Mouse (Mus musculus) heart, embryonic 13.5 days (tissue): Measurements from ENCODE around the gene Golph3. TPM values are rescaled to one million over a fixed set of nuclear protein-coding genes. Genes with fewer than 3 reads are reported as not detected.
"Not testable (repeated sequence)": the region's sequence is repeated elsewhere in the genome, so short reads cannot be mapped to it uniquely, and the experiment has no call there.

Source experiments
- ATAC-seq: fragments of 200-750 bp; cut with Nextera tagmentation; 2 replicates; pipeline ENCODE4 v1.8.0; 2017; ENCODE audit warnings: moderate TSS enrichment; ENCODE audit not compliant: insufficient number of reproducible peaks, low FRiP score, low TSS enrichment; ENCODE audit errors: extremely low read depth
- H3K27ac ChIP-seq: fragments of 300-500 bp; sonication (generic); replicated peaks from 2 replicates; pipeline ENCODE4 v1.5.1; 2015; ENCODE audit warnings: moderate library complexity, mild to moderate bottlenecking, inconsistent platforms
- H3K27me3 ChIP-seq: fragments of 300-500 bp; sonication (generic); replicated peaks from 2 replicates; pipeline ENCODE4 v1.6.1; 2015; ENCODE audit warnings: mild to moderate bottlenecking, inconsistent platforms
- H3K36me3 ChIP-seq: fragments of 300-500 bp; sonication (generic); 2 replicates; pipeline ENCODE4 v1.6.1; 2015; ENCODE audit warnings: mild to moderate bottlenecking, inconsistent platforms
- H3K4me1 ChIP-seq: fragments of 300-500 bp; sonication (generic); 2 replicates; pipeline ENCODE4 v1.6.1; 2015; ENCODE audit warnings: inconsistent platforms
- H3K4me2 ChIP-seq: fragments of 300-500 bp; sonication (generic); 2 replicates; pipeline ENCODE4 v1.6.1; 2015; ENCODE audit warnings: inconsistent platforms, mild to moderate bottlenecking, moderate library complexity
- H3K4me3 ChIP-seq: fragments of 300-500 bp; sonication (generic); 2 replicates; pipeline ENCODE4 v1.5.1; 2015; ENCODE audit warnings: moderate library complexity, mild to moderate bottlenecking, inconsistent platforms
- H3K9ac ChIP-seq: fragments of 300-500 bp; sonication (generic); 2 replicates; pipeline ENCODE4 v1.6.1; 2015; ENCODE audit warnings: inconsistent platforms, mild to moderate bottlenecking, moderate library complexity
- H3K9me3 ChIP-seq: fragments of 300-500 bp; sonication (generic); 2 replicates; pipeline ENCODE4 v1.6.1; 2016; ENCODE audit warnings: inconsistent platforms
- WGBS: fragments of 180-500 bp; shearing (Covaris S2); methylation state at CpG from one replicate; pipeline ENCODE4 v1.1.7; 2015; ENCODE audit warnings: mixed read lengths; 5-methylcytosine and 5-hydroxymethylcytosine counted together
- polyA plus RNA-seq: library from polyadenylated mRNA; unstranded; fragments of >200 nt; fragmentation: Nextera tagmentation; extraction: Ambion mirVana; gene quantifications from 2 replicates; pipeline ENCODE4 v1.2.1, GENCODE M21; 2015

Gene Golph3
- polyA plus RNA-seq, 1 experiment from 2014 or later, result 60.1 TPM

DNA sequence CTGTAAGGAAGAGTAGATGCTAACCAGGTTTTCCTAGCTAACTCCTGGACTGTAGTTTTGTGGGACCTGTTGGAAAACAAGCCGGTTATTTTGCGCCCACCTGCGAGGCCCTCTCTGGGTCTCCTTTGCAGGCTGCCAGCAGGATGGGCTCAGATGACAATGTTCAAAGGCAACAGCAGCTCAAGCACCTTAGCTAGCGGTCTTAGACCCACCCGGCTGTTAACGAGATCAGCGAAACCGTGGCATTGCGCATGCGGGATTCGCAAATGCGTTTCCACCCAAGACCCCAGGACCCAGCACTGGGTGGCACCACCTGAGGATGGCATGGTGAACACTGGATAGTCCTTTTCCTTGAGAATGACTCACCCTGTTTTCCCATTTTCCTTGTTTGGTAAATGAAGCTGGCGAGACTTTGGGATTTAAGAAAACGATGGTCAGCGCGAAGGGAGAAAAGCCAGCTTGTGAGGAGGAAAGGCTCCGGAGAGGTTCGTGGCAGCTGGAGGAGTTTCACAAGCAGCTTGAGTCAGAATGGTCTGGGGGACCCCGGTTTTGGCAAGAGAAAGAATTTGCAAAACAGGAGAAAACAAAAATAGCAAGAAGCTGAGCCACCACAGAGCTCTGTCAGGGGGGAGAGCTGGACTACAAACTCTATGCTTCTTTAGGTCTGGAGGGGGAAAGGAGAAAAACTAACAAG lies 39.4 kb downstream of the Golph3 start:
- Histone ChIP-seq H3K27me3 (no peaks in the 10 kb centered on the region), H3K9me3 (no peaks in the 10 kb centered on the region), H3K27ac (no peak overlapping the region), H3K9ac (no peak overlapping the region), H3K4me3 (no peak overlapping the region), H3K4me1 (peaks cover 2% of the 10 kb centered on the region), H3K4me2 (no peak overlapping the region), H3K36me3 (peaks cover 60% of the 10 kb centered on the region)
- whole genome bisulfite sequencing, result 70% methylated on average over 19 of the region's 19 CpGs
- no peak for ATAC-seq

GRCm38 (mm10) chr15:12362001-12362700 lies 40.9 kb downstream of the Golph3 start:
- H3K4me2 ChIP-seq, result no peak overlapping the region
- WGBS, result 82% methylated on average over 14 of the region's 14 CpGs
- H3K9me3 ChIP-seq, result no peaks in the 10 kb centered on the region
- no peak overlapping the region for H3K4me3 ChIP-seq
- no peak for ATAC-seq
- no peak overlapping the region for H3K9ac ChIP-seq
- H3K27ac ChIP-seq, result no peak overlapping the region
- peaks cover 51% of the 10 kb centered on the region for H3K36me3 ChIP-seq
- H3K4me1 ChIP-seq, result peaks cover 15% of the 10 kb centered on the region
- no peaks in the 10 kb centered on the region for H3K27me3 ChIP-seq

DNA sequence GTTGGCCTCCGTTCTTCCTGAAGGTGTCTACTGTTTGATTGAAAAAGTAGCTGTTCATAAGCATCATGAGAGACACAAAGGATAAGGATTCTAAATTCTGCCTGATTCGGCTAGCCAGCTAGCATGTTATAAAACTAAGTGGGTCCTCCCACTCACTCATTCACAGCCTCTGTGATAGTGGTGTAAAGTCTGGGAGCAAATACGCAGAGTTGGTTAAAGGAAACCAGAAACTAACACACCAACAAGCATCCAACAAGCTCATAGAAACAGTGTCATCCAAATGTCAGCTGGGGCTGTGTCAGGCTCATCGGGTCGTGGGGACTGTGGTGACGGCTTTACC lies 41.4 kb downstream of the Golph3 start:
- peaks cover 20% of the 10 kb centered on the region for H3K4me1 ChIP-seq
- H3K36me3 ChIP-seq, result peaks cover 46% of the 10 kb centered on the region
- 82% methylated on average over 6 of the region's 6 CpGs for WGBS
- no peak for ATAC-seq
- no peak overlapping the region for H3K4me3 ChIP-seq
- H3K9me3 ChIP-seq, result no peaks in the 10 kb centered on the region
- no peaks in the 10 kb centered on the region for H3K27me3 ChIP-seq
- no peak overlapping the region for H3K4me2 ChIP-seq
- no peak overlapping the region for H3K27ac ChIP-seq
- H3K9ac ChIP-seq, result no peak overlapping the region

GRCm38 (mm10) chr15:12364096-12364495 lies 42.8 kb downstream of the Golph3 start:
- no peak overlapping the region for H3K27ac ChIP-seq
- no peak overlapping the region for H3K4me2 ChIP-seq
- peaks cover 30% of the 10 kb centered on the region for H3K4me1 ChIP-seq
- H3K9ac ChIP-seq, result no peak overlapping the region
- no peak overlapping the region for H3K4me3 ChIP-seq
- peaks cover 36% of the 10 kb centered on the region for H3K36me3 ChIP-seq
- H3K9me3 ChIP-seq, result no peaks in the 10 kb centered on the region
- no peak for ATAC-seq
- no peaks in the 10 kb centered on the region for H3K27me3 ChIP-seq
- 73% methylated on average over 4 of the region's 4 CpGs for WGBS

GRCm38 (mm10) chr15:12365416-12366071 lies 44.3 kb downstream of the Golph3 start:
- H3K4me2 ChIP-seq, result no peak overlapping the region
- no peaks in the 10 kb centered on the region for H3K27me3 ChIP-seq
- H3K36me3 ChIP-seq, result peaks cover 23% of the 10 kb centered on the region
- peaks cover 30% of the 10 kb centered on the region for H3K4me1 ChIP-seq
- WGBS, result 64% methylated on average over 15 of the region's 15 CpGs
- H3K4me3 ChIP-seq, result no peak overlapping the region
- no peak overlapping the region for H3K9ac ChIP-seq
- no peak overlapping the region for H3K27ac ChIP-seq
- no peaks in the 10 kb centered on the region for H3K9me3 ChIP-seq
- ATAC-seq, result no peak

DNA sequence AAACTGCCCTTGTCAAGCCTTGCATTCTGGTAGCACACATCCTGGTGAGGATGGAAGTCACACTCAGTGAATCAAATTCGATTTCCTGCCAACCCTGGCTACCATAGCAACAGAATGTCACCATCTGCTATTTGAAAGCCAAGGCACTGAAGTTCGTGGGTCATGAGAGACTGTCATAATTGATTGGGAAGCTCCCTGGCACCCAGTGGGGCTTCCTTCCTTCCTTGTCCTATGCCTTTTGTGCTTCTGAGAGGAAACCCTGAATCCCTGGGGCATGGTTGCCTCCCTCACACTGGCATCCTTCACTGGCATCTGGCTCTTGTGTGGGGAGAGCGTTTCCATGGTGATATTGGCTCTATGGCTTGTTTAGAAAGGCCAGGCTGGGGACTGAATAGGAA lies 44.8 kb downstream of the Golph3 start:
- Histone ChIP-seq H3K36me3 (peaks cover 18% of the 10 kb centered on the region), H3K27me3 (no peaks in the 10 kb centered on the region), H3K9me3 (no peaks in the 10 kb centered on the region), H3K9ac (no peak overlapping the region), H3K4me1 (peaks cover 30% of the 10 kb centered on the region), H3K27ac (0 out of 2 replicates have a peak overlapping the region, but pooled peaks have one; percentile 5), H3K4me3 (no peak overlapping the region), H3K4me2 (no peak overlapping the region)
- WGBS, result 57% methylated on average over 3 of the region's 3 CpGs
- no peak for ATAC-seq

- H3K27me3 ChIP-seq, ATAC-seq, H3K9me3 ChIP-seq, H3K4me3 ChIP-seq: not testable (repeated sequence)
- Histone ChIP-seq H3K27ac (peak overlapping the region; percentile 81), H3K4me1 (peaks cover 34% of the 10 kb centered on the region), H3K36me3 (peaks cover 13% of the 10 kb centered on the region), H3K9ac (peak overlapping the region; percentile 40; the same call in 1 of the 2 replicates), H3K4me2 (peak overlapping the region; percentile 56)
- 84% methylated on average over 11 of the region's 11 CpGs for WGBS
Observed at GRCm38 (mm10) chr15:12366580-12367305, 45.5 kb downstream of the Golph3 start.

GRCm38 (mm10) chr15:12367306-12368080 lies 46.2 kb downstream of the Golph3 start:
- peaks cover 17% of the 10 kb centered on the region for H3K36me3 ChIP-seq
- no peak overlapping the region for H3K4me3 ChIP-seq
- peak overlapping the region; percentile 56 for H3K4me2 ChIP-seq
- no peaks in the 10 kb centered on the region for H3K9me3 ChIP-seq
- H3K4me1 ChIP-seq, result peaks cover 34% of the 10 kb centered on the region
- 13% methylated on average over 13 of the region's 13 CpGs for WGBS
- H3K27me3 ChIP-seq, result no peaks in the 10 kb centered on the region
- H3K27ac ChIP-seq, result peak overlapping the region; percentile 81
- H3K9ac ChIP-seq, result peak overlapping the region; percentile 40
- peak; percentile 61; the same call in 1 of the 2 replicates for ATAC-seq

GRCm38 (mm10) chr15:12368357-12368756 lies 47.1 kb downstream of the Golph3 start:
- Histone ChIP-seq H3K27ac (peak overlapping the region; percentile 81), H3K9ac (no peak overlapping the region), H3K4me1 (peaks cover 34% of the 10 kb centered on the region), H3K27me3 (no peaks in the 10 kb centered on the region), H3K4me2 (no peak overlapping the region), H3K4me3 (no peak overlapping the region), H3K36me3 (peaks cover 24% of the 10 kb centered on the region), H3K9me3 (no peaks in the 10 kb centered on the region)
- 77% methylated on average over 11 of the region's 11 CpGs for WGBS
- ATAC-seq, result no peak

DNA sequence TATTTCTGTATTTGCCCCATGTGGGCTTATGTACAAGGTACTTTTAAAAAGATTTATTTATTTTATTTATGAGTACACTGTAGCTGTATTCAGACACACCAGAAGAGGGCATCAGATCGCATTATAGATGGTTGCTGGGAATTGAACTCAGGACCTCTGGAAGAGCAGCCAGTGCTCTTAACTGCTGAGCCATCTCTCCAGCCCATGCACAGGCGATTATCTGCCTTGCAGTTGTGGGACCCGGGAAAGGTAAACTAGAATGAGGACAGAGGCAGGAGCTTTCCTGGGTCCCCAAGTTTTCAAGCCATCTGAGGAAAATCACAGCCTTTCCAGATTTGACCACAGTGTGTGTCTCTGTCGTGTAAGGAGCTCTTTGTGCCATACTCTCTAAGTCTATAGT lies 47.6 kb downstream of the Golph3 start:
- Histone ChIP-seq H3K9me3 (no peaks in the 10 kb centered on the region), H3K9ac (no peak overlapping the region), H3K4me1 (peaks cover 34% of the 10 kb centered on the region), H3K27me3 (no peaks in the 10 kb centered on the region; the same call in 1 of the 2 replicates), H3K27ac (no peak overlapping the region; the same call in 1 of the 2 replicates), H3K36me3 (peaks cover 28% of the 10 kb centered on the region), H3K4me3 (no peak overlapping the region), H3K4me2 (no peak overlapping the region)
- WGBS, result 75% methylated on average over 4 of the region's 4 CpGs
- no peak for ATAC-seq
